Mouse (Mus musculus) right cerebral cortex, adult 18-20 months (tissue): ENCODE data around the gene AC109138.7.

ENCODE experiments used
- DNase-seq: peaks from one replicate; pipeline ENCODE4 v3.0.0; 2022; ENCODE audit warnings: mixed read lengths

AC109138.7 gene

GRCm38 (mm10) chr19:4193129-4193528, 21.0 kb upstream of the AC109138.7 start:
- no peak for DNase-seq

GRCm38 (mm10) chr19:4194021-4194724, 20.0 kb upstream of the AC109138.7 start:
- DNase-seq: no peak

- DNase-seq: no peak
Measured at GRCm38 (mm10) chr19:4194776-4195650, 19.1 kb upstream of the AC109138.7 start.

GRCm38 (mm10) chr19:4196048-4196447, 18.1 kb upstream of the AC109138.7 start:
- no peak for DNase-seq

GRCm38 (mm10) chr19:4196548-4196947, 17.6 kb upstream of the AC109138.7 start:
- DNase-seq: no peak

GRCm38 (mm10) chr19:4197180-4197579, 17.0 kb upstream of the AC109138.7 start:
- DNase-seq: no peak

GRCm38 (mm10) chr19:4201291-4201909, 12.8 kb upstream of the AC109138.7 start, which contains the start of gene Rad9a:
Gene Rad9a (minus strand): TSS chr19:4201662.
- DNase-seq: peak; percentile 97

- DNase-seq: no peak
Measured at GRCm38 (mm10) chr19:4202149-4202548, 12.0 kb upstream of the AC109138.7 start.

GRCm38 (mm10) chr19:4203148-4203547, 11.0 kb upstream of the AC109138.7 start:
- DNase-seq: no peak

GRCm38 (mm10) chr19:4203604-4204326, 10.4 kb upstream of the AC109138.7 start:
- no peak for DNase-seq

- DNase-seq: no peak
Measured at GRCm38 (mm10) chr19:4204889-4205288, 9.3 kb upstream of the AC109138.7 start.

- no peak for DNase-seq
Measured at GRCm38 (mm10) chr19:4206971-4207370, 7.2 kb upstream of the AC109138.7 start.

- DNase-seq: no peak
Measured at GRCm38 (mm10) chr19:4208563-4208962, 5.6 kb upstream of the AC109138.7 start.

GRCm38 (mm10) chr19:4211891-4212588, 2.1 kb upstream of the AC109138.7 start:
- DNase-seq: no peak

GRCm38 (mm10) chr19:4213524-4213974, 608 bp upstream of the AC109138.7 start:
- no peak for DNase-seq

GRCm38 (mm10) chr19:4214771-4215450, 754 bp downstream of the AC109138.7 start:
- DNase-seq: no peak

- no peak for DNase-seq
Measured at GRCm38 (mm10) chr19:4215451-4215840, 1.3 kb downstream of the AC109138.7 start.

GRCm38 (mm10) chr19:4216041-4216685, 2.0 kb downstream of the AC109138.7 start:
- DNase-seq: no peak

GRCm38 (mm10) chr19:4217140-4217539, 3.0 kb downstream of the AC109138.7 start:
- DNase-seq: no peak

GRCm38 (mm10) chr19:4217855-4218254, 3.7 kb downstream of the AC109138.7 start:
- no peak for DNase-seq

- DNase-seq: no peak
Measured at GRCm38 (mm10) chr19:4218293-4218692, 4.1 kb downstream of the AC109138.7 start.
